Mouse (Mus musculus) olfactory bulb, adult 2 months (tissue): ENCODE results near the gene Hamp2.

Experiments
- CTCF ChIP-seq: fragments of 200-500 bp; IDR thresholded peaks from 2 replicates; pipeline ENCODE4 v1.5.1; 2012; ENCODE audit warnings: low read depth, mild to moderate bottlenecking, low read length, moderate library complexity; ENCODE audit not compliant: insufficient read depth
- POLR2A ChIP-seq: fragments of 200-500 bp; IDR thresholded peaks from 2 replicates; pipeline ENCODE4 v1.6.1; 2012; ENCODE audit warnings: mild to moderate bottlenecking, low read depth, low read length, moderate library complexity; ENCODE audit not compliant: insufficient read depth

DNA sequence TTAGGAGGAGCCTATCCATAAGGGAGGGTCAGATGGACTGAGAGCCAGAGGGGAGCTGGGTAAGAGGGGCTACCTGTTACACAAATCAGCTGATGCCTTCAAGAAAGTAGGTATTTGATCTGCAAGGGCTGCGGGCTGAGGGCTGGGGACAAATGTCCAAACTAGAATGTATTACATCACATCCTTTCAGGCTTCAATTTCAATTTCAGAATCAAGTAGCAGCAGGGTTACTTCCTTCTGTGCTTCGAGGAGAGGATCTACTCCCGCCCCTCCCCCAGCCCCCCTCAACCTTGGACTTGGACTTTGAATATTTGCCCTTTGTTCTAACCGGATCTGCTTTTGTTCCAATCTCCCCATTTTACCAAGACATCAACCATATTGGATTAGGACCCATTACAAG is 7.3 kb downstream of the Hamp2 start:
- TF ChIP-seq POLR2A (no peak), CTCF (no peak)
